Mouse (Mus musculus) layer of hippocampus, adult 8-10 months (tissue): ENCODE measurements at regions not wholly inside any gene's neighbourhood (a gene's known extent, or its start where the extent isn't known, plus 50 kb on each side); places are given as distances from the start of the nearest gene placed in this dataset.

Source experiments
- DNase-seq, 2 experiments: peaks; one replicate each; pipeline ENCODE4 v3.0.0; 2022; ENCODE audit warnings: low spot score in 2 of 2

GRCm38 (mm10) chr3:61467158-61467557 is 101.4 kb upstream of the B430305J03Rik start:
- no peak for DNase-seq

- DNase-seq, result no peak
Observed at GRCm38 (mm10) chr3:61466641-61467040, 100.9 kb upstream of the B430305J03Rik start.

- DNase-seq, result no peak
Observed at GRCm38 (mm10) chr3:61460076-61460475, 94.3 kb upstream of the B430305J03Rik start.

- no peak for DNase-seq
Observed at GRCm38 (mm10) chr3:61456598-61456997, 90.8 kb upstream of the B430305J03Rik start.

GRCm38 (mm10) chr3:61442000-61442739 is 76.4 kb upstream of the B430305J03Rik start:
- DNase-seq, result no peak

GRCm38 (mm10) chr3:61441445-61441844 is 75.7 kb upstream of the B430305J03Rik start:
- DNase-seq, result no peak

GRCm38 (mm10) chr3:61428713-61429112 is 63.0 kb upstream of the B430305J03Rik start:
- no peak for DNase-seq

GRCm38 (mm10) chr3:61423945-61424344 is 58.2 kb upstream of the B430305J03Rik start:
- peak in 1 of 2 experiments; percentile 12 for DNase-seq

GRCm38 (mm10) chr3:61419706-61420105 is 54.0 kb upstream of the B430305J03Rik start:
- no peak for DNase-seq

- no peak for DNase-seq
Observed at GRCm38 (mm10) chr3:61418096-61418495, 52.3 kb upstream of the B430305J03Rik start.
